Mouse (Mus musculus): ENCODE results near the gene Dusp27.

- TF ChIP-seq CTCF (IDR thresholded peaks at IDR 0.05; ENCODE audit: borderline replicate concordance, insufficient read depth, low read length) = no peak
- TF ChIP-seq POLR2A (IDR thresholded peaks at IDR 0.05; ENCODE audit: low read depth, low read length) = no peak
These were observed 32.4 kb upstream of the Dusp27 start for GRCm38 (mm10) chr1:166160111-166160510.

Measured in embryonic fibroblast, embryonic 13.5 days (primary cell).